Mouse (Mus musculus) lung, adult 2 months (tissue): ENCODE measurements at regions not wholly inside any gene's neighbourhood (a gene's known extent, or its start where the extent isn't known, plus 50 kb on each side); places are given as distances from the start of the nearest gene placed in this dataset.

ENCODE experiments used
- CTCF ChIP-seq: fragments of 200-500 bp; IDR thresholded peaks from 2 replicates; pipeline ENCODE4 v1.5.1; 2011; ENCODE audit warnings: mild to moderate bottlenecking, low read length, control low read depth; ENCODE audit not compliant: insufficient read depth
- POLR2A ChIP-seq: fragments of 200-500 bp; IDR thresholded peaks from 2 replicates; pipeline ENCODE4 v1.6.1; 2011; ENCODE audit warnings: low read depth, mild to moderate bottlenecking, control low read depth, low read length, borderline replicate concordance; ENCODE audit errors: extremely low read depth

- TF ChIP-seq POLR2A (no peak), CTCF (no peak)
These were observed 346.1 kb downstream of the Tfec start for GRCm38 (mm10) chr6:16551945-16552673.
